Mouse (Mus musculus): ENCODE data around the gene Fam83g. TPM values are rescaled to one million over a fixed set of nuclear protein-coding genes. Genes with fewer than 3 reads are reported as not detected.

Fam83g gene
- polyA plus RNA-seq, 1 experiment from 2014 or later, result 0.50 TPM

DNA sequence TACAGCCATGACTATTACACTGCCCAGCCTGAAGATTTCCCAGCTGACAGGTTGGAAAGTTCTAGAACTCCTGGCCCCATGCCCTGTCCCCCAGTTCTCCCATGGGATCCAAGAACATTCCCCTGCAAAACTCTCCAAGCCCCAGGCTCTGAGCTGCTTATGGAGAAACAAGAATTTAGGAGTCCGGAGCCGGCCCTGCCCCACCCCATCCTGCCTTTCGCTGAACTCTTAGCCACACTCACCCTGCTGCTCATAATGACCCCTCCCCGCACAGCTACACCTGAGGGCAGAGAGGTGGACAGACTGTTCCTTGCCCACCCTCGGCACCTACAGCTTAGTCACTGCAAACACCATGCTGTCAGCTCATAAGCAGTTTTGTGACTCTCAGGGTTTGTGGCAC, 16.1 kb upstream of the Fam83g start:
- Histone ChIP-seq H3K4me3 (no peak overlapping the region), H3K36me3 (no peaks in the 10 kb centered on the region), H3K27me3 (peaks cover 4% of the 10 kb centered on the region), H3K4me1 (no peaks in the 10 kb centered on the region), H3K9me3 (no peaks in the 10 kb centered on the region), H3K4me2 (replicated peaks) (no peak overlapping the region), H3K9ac (replicated peaks) (no peak overlapping the region), H3K27ac (replicated peaks) (no peak overlapping the region)
- ATAC-seq (ENCODE audit: low FRiP score, low read depth), result no peak
- WGBS, result 85% methylated on average over 5 of the region's 5 CpGs

DNA sequence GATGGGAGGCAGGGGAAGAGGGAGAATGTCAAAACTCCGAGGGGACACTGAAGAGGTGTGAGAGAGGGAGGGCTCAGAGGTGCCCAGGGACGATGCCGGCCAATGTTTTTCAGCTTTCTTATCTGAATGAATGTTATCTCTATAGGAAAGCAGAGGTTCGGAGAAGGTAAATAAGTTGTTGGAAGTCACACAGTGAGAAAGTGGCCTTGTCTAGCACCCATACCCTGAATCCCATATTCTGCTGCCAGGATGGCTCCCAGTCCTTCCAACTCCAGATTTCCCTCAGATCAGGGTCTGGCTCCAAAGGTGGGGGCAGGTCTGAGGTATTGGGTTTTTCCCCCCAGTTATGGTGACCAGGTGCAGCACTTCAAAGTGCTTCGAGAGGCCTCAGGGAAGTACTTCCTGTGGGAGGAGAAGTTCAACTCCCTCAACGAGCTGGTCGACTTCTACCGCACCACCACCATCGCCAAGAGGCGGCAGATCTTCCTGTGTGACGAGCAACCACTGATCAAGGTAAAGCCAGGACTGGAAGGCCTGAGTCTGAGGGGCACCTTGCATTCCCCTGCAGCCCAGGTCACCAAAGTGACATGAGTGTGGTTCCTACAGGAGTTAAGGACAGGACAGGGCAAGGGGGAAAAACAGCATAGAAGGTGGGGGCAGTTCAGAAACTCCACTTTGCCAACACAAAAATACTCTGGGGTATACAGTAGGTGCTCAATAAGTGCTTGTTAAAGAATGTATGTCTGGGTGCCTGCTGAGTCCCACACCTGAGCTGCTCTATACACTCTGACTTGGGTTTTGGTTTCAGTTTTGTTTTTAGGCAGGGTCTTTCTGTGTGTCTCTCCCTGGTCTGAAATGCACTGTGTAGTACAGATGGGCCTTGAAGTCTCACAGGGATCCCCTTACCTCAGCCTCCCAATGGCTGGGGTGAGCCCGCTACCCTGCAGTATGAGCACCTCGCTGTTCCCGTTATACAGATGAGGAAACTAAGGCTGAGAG, 14.1 kb upstream of the Fam83g start:
- ATAC-seq (ENCODE audit: low FRiP score, low read depth), result no peak
- H3K4me3 ChIP-seq, result no peak overlapping the region

DNA sequence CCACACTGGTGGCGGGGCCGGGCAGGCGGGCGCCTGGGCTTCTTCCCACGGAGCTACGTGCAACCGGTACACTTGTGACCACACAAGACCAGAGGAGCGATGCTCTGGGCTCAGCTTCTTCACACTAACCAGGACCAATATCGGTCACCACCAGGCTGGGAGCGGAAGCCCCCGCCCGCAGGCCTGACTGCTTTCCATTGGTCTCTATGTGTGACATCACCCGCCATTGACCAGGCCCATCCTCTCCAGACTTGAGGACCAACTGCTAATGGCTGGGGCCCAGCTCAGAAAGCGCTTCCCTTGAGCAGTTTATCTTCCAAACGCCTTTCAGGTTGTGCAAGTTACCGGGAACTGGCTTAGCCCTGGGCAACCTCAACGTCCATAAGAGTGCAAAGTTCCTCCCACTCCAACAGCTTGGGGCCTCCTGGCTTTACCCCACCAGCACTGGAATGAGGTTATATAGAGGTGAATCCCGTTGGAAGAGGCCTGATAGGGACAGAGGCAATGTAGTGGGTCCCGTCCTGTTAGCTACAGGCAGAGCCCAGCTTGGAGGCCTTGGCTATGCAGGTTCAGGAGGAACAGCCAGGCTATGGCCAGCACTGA, 12.0 kb upstream of the Fam83g start:
- 65% methylated on average over 19 of the region's 19 CpGs for WGBS
- H3K36me3 ChIP-seq, result no peaks in the 10 kb centered on the region
- no peak overlapping the region for H3K9ac ChIP-seq (replicated peaks)
- no peak overlapping the region for H3K27ac ChIP-seq (replicated peaks)
- H3K4me3 ChIP-seq, result no peak overlapping the region
- no peaks in the 10 kb centered on the region for H3K9me3 ChIP-seq
- H3K4me1 ChIP-seq, result peaks cover 16% of the 10 kb centered on the region
- peaks cover 21% of the 10 kb centered on the region for H3K27me3 ChIP-seq
- no peak for ATAC-seq (ENCODE audit: low FRiP score, low read depth)
- no peak overlapping the region for H3K4me2 ChIP-seq (replicated peaks)

More for the DNA sequence above, 14.1 kb upstream of the Fam83g start:
- Histone ChIP-seq H3K4me2 (replicated peaks) (no peak overlapping the region), H3K9me3 (no peaks in the 10 kb centered on the region), H3K4me1 (peaks cover 8% of the 10 kb centered on the region), H3K9ac (replicated peaks) (no peak overlapping the region), H3K27me3 (peaks cover 17% of the 10 kb centered on the region), H3K36me3 (no peaks in the 10 kb centered on the region), H3K27ac (replicated peaks) (no peak overlapping the region)
- 87% methylated on average over 14 of the region's 14 CpGs for WGBS

GRCm38 (mm10) chr11:61673686-61674085, 10.2 kb upstream of the Fam83g start:
- no peak overlapping the region for H3K4me2 ChIP-seq (replicated peaks)
- 39% methylated on average over 8 of the region's 8 CpGs for WGBS
- H3K27ac ChIP-seq (replicated peaks), result no peak overlapping the region
- no peak overlapping the region for H3K9ac ChIP-seq (replicated peaks)
- H3K4me1 ChIP-seq, result peaks cover 16% of the 10 kb centered on the region
- no peak for ATAC-seq (ENCODE audit: low FRiP score, low read depth)
- H3K27me3 ChIP-seq, result peaks cover 21% of the 10 kb centered on the region
- H3K9me3 ChIP-seq, result no peaks in the 10 kb centered on the region
- no peak overlapping the region for H3K4me3 ChIP-seq
- no peaks in the 10 kb centered on the region for H3K36me3 ChIP-seq

GRCm38 (mm10) chr11:61674151-61674838, 9.6 kb upstream of the Fam83g start:
- 0 out of 2 replicates have a peak overlapping the region, but pooled peaks have one; percentile 4 for H3K4me2 ChIP-seq (replicated peaks)
- peak; percentile 66 for ATAC-seq (ENCODE audit: low FRiP score, low read depth)

DNA sequence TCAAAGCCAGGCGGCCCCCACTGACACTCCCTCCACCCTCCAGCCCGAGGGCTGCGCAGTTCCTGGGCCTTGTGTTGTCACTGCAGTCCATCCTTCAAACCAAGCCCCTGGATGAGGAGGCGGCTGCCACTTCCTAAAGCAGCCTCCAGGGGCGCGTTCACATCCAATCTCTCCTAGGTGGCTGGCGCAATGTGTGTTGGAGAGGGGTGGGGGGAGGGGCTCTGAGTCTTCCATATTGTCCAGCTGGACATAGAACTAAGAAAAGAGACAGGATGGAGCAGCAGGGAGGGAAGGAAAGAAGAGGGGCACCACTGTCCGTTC, 9.1 kb upstream of the Fam83g start:
- Histone ChIP-seq H3K4me1 (peaks cover 16% of the 10 kb centered on the region), H3K4me3 (no peak overlapping the region), H3K4me2 (replicated peaks) (0 out of 2 replicates have a peak overlapping the region, but pooled peaks have one; percentile 4), H3K27ac (replicated peaks) (no peak overlapping the region), H3K9ac (replicated peaks) (peak overlapping the region; percentile 43), H3K27me3 (peaks cover 21% of the 10 kb centered on the region), H3K36me3 (no peaks in the 10 kb centered on the region), H3K9me3 (no peaks in the 10 kb centered on the region)
- peak; percentile 70; the same call in 1 of the 2 replicates for ATAC-seq (ENCODE audit: low FRiP score, low read depth)
- 2% methylated on average over 8 of the region's 8 CpGs for WGBS

More at GRCm38 (mm10) chr11:61674151-61674838, 9.6 kb upstream of the Fam83g start:
- Histone ChIP-seq H3K9ac (replicated peaks) (peak overlapping the region; percentile 43), H3K27ac (replicated peaks) (peak overlapping the region; percentile 42; the same call in 1 of the 2 replicates), H3K4me3 (no peak overlapping the region), H3K4me1 (peaks cover 16% of the 10 kb centered on the region), H3K36me3 (no peaks in the 10 kb centered on the region), H3K27me3 (peaks cover 21% of the 10 kb centered on the region), H3K9me3 (no peaks in the 10 kb centered on the region)
- WGBS, result 27% methylated on average over 19 of the region's 19 CpGs

DNA sequence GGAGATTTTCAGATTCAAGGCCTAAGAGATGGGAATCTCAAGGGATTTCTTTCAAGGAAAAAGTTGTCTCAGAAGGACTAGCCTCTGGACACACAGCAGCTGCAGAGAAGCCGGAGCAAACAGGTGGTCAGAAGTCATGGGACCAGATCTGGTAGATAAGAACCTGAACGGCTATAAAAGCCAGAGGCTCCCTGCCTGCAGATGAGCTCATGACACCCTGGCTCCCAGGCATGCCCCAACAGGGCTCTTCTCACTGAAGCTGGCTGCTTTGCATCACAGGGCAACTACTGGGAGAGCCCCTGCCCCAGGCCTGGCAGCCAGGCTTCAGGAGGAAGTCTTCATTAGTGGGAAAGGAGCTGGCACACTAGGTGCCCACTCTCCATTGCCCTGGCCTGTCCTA, 8.6 kb upstream of the Fam83g start:
- Histone ChIP-seq H3K27ac (replicated peaks) (no peak overlapping the region), H3K4me1 (peaks cover 16% of the 10 kb centered on the region), H3K4me2 (replicated peaks) (no peak overlapping the region), H3K27me3 (peaks cover 21% of the 10 kb centered on the region), H3K9ac (replicated peaks) (no peak overlapping the region), H3K9me3 (no peaks in the 10 kb centered on the region), H3K36me3 (no peaks in the 10 kb centered on the region), H3K4me3 (no peak overlapping the region)
- WGBS, result 76% methylated on average over 2 of the region's 2 CpGs
- ATAC-seq (ENCODE audit: low FRiP score, low read depth), result no peak

- H3K4me2 ChIP-seq (replicated peaks), result no peak overlapping the region
- no peaks in the 10 kb centered on the region for H3K36me3 ChIP-seq
- H3K4me1 ChIP-seq, result peaks cover 16% of the 10 kb centered on the region
- H3K9me3 ChIP-seq, result no peaks in the 10 kb centered on the region
- H3K27me3 ChIP-seq, result peaks cover 21% of the 10 kb centered on the region
- 60% methylated on average over 7 of the region's 7 CpGs for WGBS
- no peak for ATAC-seq (ENCODE audit: low FRiP score, low read depth)
- H3K9ac ChIP-seq (replicated peaks), result no peak overlapping the region
- H3K4me3 ChIP-seq, result no peak overlapping the region
- H3K27ac ChIP-seq (replicated peaks), result no peak overlapping the region
Observed at GRCm38 (mm10) chr11:61676216-61676854, 7.6 kb upstream of the Fam83g start.

GRCm38 (mm10) chr11:61677709-61678108, 6.2 kb upstream of the Fam83g start:
- peaks cover 16% of the 10 kb centered on the region for H3K4me1 ChIP-seq
- no peak overlapping the region for H3K27ac ChIP-seq (replicated peaks)
- H3K4me2 ChIP-seq (replicated peaks), result no peak overlapping the region
- H3K9ac ChIP-seq (replicated peaks), result no peak overlapping the region
- no peaks in the 10 kb centered on the region for H3K36me3 ChIP-seq
- H3K4me3 ChIP-seq, result no peak overlapping the region
- peaks cover 21% of the 10 kb centered on the region for H3K27me3 ChIP-seq
- ATAC-seq (ENCODE audit: low FRiP score, low read depth), result no peak
- no peaks in the 10 kb centered on the region for H3K9me3 ChIP-seq
- 81% methylated on average over 4 of the region's 4 CpGs for WGBS

DNA sequence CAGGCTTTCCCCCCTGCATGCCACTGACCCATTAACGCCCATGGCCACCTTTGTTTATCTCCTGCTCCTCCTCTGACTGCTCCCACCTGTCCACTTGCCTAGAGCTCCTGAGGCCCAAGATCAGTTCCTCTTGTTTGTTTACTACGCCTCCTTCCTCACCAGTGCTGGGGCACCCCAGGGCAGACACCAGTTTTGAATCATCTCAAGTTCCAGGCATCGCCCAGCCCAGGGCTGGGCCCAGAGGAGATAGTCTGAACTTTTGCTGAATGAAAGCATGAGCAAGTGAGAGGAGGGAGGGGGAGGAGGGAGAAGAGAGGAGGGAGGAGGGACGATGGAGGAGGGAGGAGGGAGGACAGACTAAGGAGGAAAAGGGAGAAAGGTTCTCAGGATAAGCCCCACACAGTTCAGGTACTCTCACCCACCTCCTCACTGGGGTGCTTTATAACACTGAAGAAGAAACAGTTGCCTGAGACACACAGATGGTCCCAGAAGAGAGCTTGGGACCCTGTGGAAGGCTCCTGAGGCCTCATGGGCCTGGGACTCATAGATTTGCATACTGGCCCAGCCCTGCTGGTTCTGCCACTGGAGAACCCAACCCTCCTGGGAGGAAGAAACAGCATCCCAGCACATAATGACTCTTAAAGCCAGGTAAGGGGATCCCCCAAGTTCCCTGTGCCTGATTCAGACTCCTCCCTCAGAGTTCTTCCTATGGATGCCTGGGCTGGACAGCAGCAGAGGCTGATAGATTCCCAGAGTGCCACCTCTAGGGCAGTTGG, 4.6 kb upstream of the Fam83g start:
- Histone ChIP-seq H3K4me2 (replicated peaks) (no peak overlapping the region), H3K4me3 (no peak overlapping the region), H3K4me1 (peaks cover 21% of the 10 kb centered on the region), H3K36me3 (no peaks in the 10 kb centered on the region), H3K9me3 (no peaks in the 10 kb centered on the region), H3K27me3 (peaks cover 24% of the 10 kb centered on the region), H3K9ac (replicated peaks) (no peak overlapping the region), H3K27ac (replicated peaks) (no peak overlapping the region)
- WGBS, result 70% methylated on average over 4 of the region's 4 CpGs
- no peak for ATAC-seq (ENCODE audit: low FRiP score, low read depth)

DNA sequence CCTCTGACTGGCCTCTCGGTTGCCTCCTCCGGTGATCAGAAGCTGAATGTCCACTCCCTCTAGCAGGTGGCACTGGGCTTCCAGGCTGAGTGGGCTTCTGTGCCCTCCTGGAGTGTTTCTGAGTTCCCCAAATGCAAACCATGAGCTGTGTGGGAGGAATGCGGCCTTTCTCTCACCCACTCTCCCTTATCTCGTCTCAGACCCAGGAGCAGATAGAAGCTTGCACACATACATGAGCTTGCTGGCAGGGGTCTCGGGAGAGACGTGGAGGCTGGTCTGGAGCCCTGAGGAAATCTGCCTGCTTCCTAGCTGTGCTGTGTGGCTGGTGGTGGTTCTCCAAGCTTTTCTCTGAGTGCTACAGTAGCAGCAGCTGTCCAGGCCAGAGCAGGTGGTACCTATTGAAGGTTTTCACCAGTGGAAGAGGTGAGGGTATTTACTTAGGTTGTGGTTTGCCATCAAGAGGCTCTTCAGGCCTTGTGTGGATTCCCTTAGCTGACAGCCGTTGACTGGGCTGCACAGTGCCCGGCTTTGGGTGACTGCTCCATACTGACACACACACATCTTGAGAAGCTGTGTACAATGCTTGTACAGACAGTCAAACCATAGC, 1.3 kb downstream of the Fam83g start:
- Histone ChIP-seq H3K4me1 (peaks cover 9% of the 10 kb centered on the region), H3K4me3 (no peak overlapping the region), H3K27me3 (peaks cover 47% of the 10 kb centered on the region), H3K4me2 (replicated peaks) (no peak overlapping the region), H3K27ac (replicated peaks) (no peak overlapping the region), H3K36me3 (no peaks in the 10 kb centered on the region), H3K9ac (replicated peaks) (no peak overlapping the region), H3K9me3 (no peaks in the 10 kb centered on the region)
- 77% methylated on average over 8 of the region's 8 CpGs for WGBS
- ATAC-seq (ENCODE audit: low FRiP score, low read depth), result no peak
